Mouse (Mus musculus): Measurements from ENCODE around the gene Ghsr. TPM values are rescaled to one million over a fixed set of nuclear protein-coding genes. Genes with fewer than 3 reads are reported as not detected.

Gene Ghsr
- not detected in 2 replicates for polyA plus RNA-seq (2015; fragmentation: Nextera tagmentation; extraction: Ambion mirVana)

DNA sequence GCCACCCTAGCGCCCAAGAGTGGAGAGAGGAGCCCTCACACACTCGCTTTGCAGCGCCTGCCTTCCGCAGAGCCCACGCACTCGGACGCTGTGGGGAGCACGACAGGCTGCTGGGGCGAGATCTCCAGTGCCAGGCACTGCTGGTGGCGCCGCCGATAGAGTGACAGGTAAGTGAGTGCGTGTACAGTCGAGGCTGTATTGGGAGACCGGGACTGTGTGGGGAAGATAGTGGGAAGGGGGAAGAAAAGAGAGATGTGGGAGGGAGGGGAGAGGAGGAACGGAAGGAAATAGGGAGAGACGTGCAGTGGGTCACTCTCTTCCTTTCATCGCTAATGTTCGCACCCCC, at the start of gene Ghsr:
TSS of gene Ghsr (plus strand) at position 76 of the 346 bp plus-strand sequence.
- ATAC-seq (ENCODE audit: insufficient read depth, low FRiP score): no peak
- Histone ChIP-seq H3K9me3 (replicated peaks; ENCODE audit: control insufficient read depth, low read length) (no peaks in the 10 kb centered on the region), H3K9ac (ENCODE audit: low read length) (no peak within 1 kb of the TSS), H3K4me3 (replicated peaks; ENCODE audit: low read length) (peak within 1 kb of the TSS; percentile 1; the same call in 1 of the 2 replicates), H3K27me3 (ENCODE audit: control insufficient read depth, insufficient read depth, low read length) (peaks cover 38% of the 10 kb centered on the region), H3K27ac (ENCODE audit: low read length) (no peak within 1 kb of the TSS), H3K4me1 (ENCODE audit: control insufficient read depth, insufficient read depth, low read length) (no peaks in the 10 kb centered on the region), H3K36me3 (ENCODE audit: control insufficient read depth, insufficient read depth, low read length) (no peaks in the 10 kb centered on the region), H3K4me2 (ENCODE audit: low read depth, low read length) (peak within 1 kb of the TSS; percentile 3; the same call in 1 of the 2 replicates)
- 2% methylated on average over 19 of the region's 19 CpGs for WGBS

DNA sequence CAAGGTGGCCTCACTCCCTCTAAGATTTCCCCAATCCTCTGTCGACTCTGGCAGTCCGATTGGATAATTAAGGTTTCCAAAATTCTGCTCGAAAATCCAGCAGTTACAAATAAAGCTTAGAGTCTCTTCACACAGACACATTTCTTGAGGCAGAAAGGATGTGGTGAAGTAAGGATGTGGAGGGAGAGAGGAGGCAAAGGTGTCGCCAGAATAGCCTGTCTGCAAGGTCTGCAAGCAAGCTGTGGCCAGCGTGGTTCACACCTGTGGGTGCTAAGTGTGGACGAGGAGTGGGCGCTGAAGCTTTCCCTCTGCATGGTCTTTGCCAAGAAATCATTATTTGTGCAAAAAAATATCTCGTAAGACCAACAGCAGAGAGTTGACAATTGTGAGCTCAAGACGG, 48.6 kb upstream of the Ghsr start:
- WGBS: 76% methylated on average over 9 of the region's 9 CpGs
- ATAC-seq (ENCODE audit: insufficient read depth, low FRiP score): no peak
- no peak overlapping the region for H3K4me3 ChIP-seq (replicated peaks; ENCODE audit: low read length)
- no peaks in the 10 kb centered on the region for H3K4me1 ChIP-seq (ENCODE audit: control insufficient read depth, insufficient read depth, low read length)
- no peaks in the 10 kb centered on the region for H3K9me3 ChIP-seq (replicated peaks; ENCODE audit: control insufficient read depth, low read length)
- H3K36me3 ChIP-seq (ENCODE audit: control insufficient read depth, insufficient read depth, low read length): no peaks in the 10 kb centered on the region
- H3K27me3 ChIP-seq (ENCODE audit: control insufficient read depth, insufficient read depth, low read length): no peaks in the 10 kb centered on the region
- H3K4me2 ChIP-seq (ENCODE audit: low read depth, low read length): no peak overlapping the region
- H3K27ac ChIP-seq (ENCODE audit: low read length): no peak overlapping the region
- H3K9ac ChIP-seq (ENCODE audit: low read length): no peak overlapping the region

DNA sequence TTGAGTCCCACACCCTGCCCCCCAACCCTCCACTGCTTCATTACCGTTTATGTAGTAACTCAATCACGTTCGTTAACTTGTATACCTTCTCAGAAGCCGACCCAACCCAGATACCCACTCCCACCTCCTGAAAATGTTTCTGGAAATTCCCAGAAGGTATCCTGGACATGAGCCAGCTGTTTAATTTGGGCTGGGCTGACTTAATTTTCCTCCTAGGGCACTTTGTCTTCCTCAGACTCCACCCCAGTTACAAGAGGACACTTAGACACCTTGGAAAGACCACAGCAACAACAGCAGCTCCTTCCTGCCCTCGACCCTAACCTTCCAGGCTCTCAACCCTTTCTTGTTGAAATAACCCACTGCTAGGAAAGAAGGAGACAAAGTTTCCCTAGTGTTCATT, 47.6 kb upstream of the Ghsr start:
- 47% methylated on average over 5 of the region's 5 CpGs for WGBS
- no peak for ATAC-seq (ENCODE audit: insufficient read depth, low FRiP score)
- H3K4me3 ChIP-seq (replicated peaks; ENCODE audit: low read length): no peak overlapping the region
- H3K36me3 ChIP-seq (ENCODE audit: control insufficient read depth, insufficient read depth, low read length): no peaks in the 10 kb centered on the region
- no peaks in the 10 kb centered on the region for H3K9me3 ChIP-seq (replicated peaks; ENCODE audit: control insufficient read depth, low read length)
- no peak overlapping the region for H3K9ac ChIP-seq (ENCODE audit: low read length)
- H3K27me3 ChIP-seq (ENCODE audit: control insufficient read depth, insufficient read depth, low read length): no peaks in the 10 kb centered on the region
- H3K4me2 ChIP-seq (ENCODE audit: low read depth, low read length): no peak overlapping the region
- H3K27ac ChIP-seq (ENCODE audit: low read length): no peak overlapping the region
- no peaks in the 10 kb centered on the region for H3K4me1 ChIP-seq (ENCODE audit: control insufficient read depth, insufficient read depth, low read length)

DNA sequence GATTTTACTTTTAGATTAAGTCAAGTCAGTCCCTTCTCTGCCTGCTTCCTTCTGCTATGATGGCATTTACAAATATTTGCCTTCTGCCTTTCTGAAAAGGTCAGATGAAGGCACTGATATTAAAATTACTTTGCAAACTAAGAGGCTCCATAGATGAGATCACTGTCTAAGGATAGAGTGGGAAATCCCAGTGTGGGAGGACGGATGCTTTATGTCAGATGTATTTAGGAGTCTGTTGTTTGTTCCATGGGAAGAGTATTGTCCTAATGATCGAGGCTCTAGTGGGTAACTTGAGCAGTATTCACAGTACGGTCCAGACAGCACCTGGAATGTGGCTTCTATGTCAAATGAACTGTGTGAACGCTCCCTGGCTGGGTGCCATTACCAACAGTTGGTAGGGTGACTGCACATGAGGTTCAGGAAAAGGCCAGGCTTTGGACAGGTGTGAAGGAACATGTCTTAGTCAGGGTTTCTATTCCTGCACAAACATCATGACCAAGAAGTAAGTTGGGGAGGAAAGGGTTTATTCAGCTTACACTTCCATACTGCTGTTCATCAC, 44.4 kb upstream of the Ghsr start:
- WGBS: 59% methylated on average over 4 of the region's 4 CpGs
- H3K9me3 ChIP-seq (replicated peaks; ENCODE audit: control insufficient read depth, low read length): no peaks in the 10 kb centered on the region
- no peak overlapping the region for H3K4me2 ChIP-seq (ENCODE audit: low read depth, low read length)
- H3K4me1 ChIP-seq (ENCODE audit: control insufficient read depth, insufficient read depth, low read length): no peaks in the 10 kb centered on the region
- H3K36me3 ChIP-seq (ENCODE audit: control insufficient read depth, insufficient read depth, low read length): no peaks in the 10 kb centered on the region
- no peaks in the 10 kb centered on the region for H3K27me3 ChIP-seq (ENCODE audit: control insufficient read depth, insufficient read depth, low read length)
- H3K9ac ChIP-seq (ENCODE audit: low read length): no peak overlapping the region
- no peak overlapping the region for H3K27ac ChIP-seq (ENCODE audit: low read length)
- no peak for ATAC-seq (ENCODE audit: insufficient read depth, low FRiP score)
- H3K4me3 ChIP-seq (replicated peaks; ENCODE audit: low read length): no peak overlapping the region

DNA sequence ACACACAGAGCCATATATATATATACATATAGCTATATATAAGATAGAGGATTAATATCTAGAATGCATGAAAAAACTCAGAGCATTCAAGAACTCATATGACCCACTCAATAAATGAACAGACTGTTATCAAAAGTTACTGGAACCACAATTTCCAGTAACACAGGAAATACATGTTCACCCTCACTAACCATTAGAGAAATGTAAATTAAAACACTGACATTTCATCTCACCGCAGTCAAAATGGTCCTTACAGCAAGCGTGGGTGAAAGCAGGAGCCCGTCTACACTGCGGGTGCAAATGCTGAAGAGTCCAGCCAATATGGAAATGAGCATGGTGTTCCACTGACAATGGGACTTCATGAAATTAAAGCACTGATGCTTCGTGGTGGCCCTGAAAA, 40.4 kb upstream of the Ghsr start:
- no peaks in the 10 kb centered on the region for H3K27me3 ChIP-seq (ENCODE audit: control insufficient read depth, insufficient read depth, low read length)
- H3K36me3 ChIP-seq (ENCODE audit: control insufficient read depth, insufficient read depth, low read length): no peaks in the 10 kb centered on the region
- no peak for ATAC-seq (ENCODE audit: insufficient read depth, low FRiP score)
- 92% methylated on average over 5 of the region's 5 CpGs for WGBS
- H3K4me1 ChIP-seq (ENCODE audit: control insufficient read depth, insufficient read depth, low read length): no peaks in the 10 kb centered on the region
- no peak overlapping the region for H3K4me3 ChIP-seq (replicated peaks; ENCODE audit: low read length)
- H3K4me2 ChIP-seq (ENCODE audit: low read depth, low read length): no peak overlapping the region
- no peak overlapping the region for H3K27ac ChIP-seq (ENCODE audit: low read length)
- no peaks in the 10 kb centered on the region for H3K9me3 ChIP-seq (replicated peaks; ENCODE audit: control insufficient read depth, low read length)
- H3K9ac ChIP-seq (ENCODE audit: low read length): no peak overlapping the region

DNA sequence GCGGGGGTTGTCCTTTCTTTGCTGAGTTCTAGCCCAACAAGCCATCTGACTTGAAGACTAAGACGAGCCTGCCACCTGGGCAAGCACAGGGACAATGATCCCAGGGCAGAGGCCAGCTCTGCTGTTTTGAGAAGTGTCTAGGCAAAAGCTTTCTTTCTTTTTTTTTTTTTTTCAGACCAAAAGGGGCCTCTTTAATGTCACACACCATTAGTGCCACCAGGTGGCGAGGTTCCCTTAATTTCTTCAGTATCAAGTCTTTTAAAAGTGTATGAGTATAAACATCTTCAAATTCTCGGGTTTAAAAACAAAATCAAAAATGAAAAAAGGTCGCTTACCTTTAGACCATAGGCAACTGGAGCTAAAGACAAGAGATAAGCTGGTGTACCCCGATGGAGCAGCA, 32.7 kb upstream of the Ghsr start:
- Histone ChIP-seq H3K4me3 (replicated peaks; ENCODE audit: low read length) (no peak overlapping the region), H3K27ac (ENCODE audit: low read length) (no peak overlapping the region), H3K4me1 (ENCODE audit: control insufficient read depth, insufficient read depth, low read length) (no peaks in the 10 kb centered on the region), H3K36me3 (ENCODE audit: control insufficient read depth, insufficient read depth, low read length) (no peaks in the 10 kb centered on the region), H3K9ac (ENCODE audit: low read length) (no peak overlapping the region), H3K27me3 (ENCODE audit: control insufficient read depth, insufficient read depth, low read length) (no peaks in the 10 kb centered on the region), H3K9me3 (replicated peaks; ENCODE audit: control insufficient read depth, low read length) (no peaks in the 10 kb centered on the region), H3K4me2 (ENCODE audit: low read depth, low read length) (no peak overlapping the region)
- ATAC-seq (ENCODE audit: insufficient read depth, low FRiP score): no peak
- 21% methylated on average over 6 of the region's 6 CpGs for WGBS

DNA sequence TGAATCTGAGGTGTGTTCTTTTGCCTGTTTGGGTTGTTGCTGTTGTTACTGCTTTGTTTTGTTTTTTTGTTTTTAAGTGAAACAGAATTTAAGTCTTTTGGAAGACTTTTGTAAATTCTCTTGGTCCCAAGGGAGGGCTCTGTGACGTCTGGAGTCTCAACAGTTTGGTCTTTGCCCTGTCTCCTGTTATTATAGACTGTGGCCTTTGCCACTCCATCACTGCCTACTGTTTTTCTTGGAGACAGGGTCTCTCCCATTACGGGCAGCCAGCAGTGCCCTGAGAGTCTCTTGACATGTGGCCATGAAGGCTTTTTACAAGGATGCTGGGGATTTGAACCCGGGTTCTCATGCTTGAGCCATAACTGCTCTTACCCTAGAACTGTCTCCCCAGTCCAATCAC, 32.3 kb upstream of the Ghsr start:
- 62% methylated on average over 3 of the region's 3 CpGs for WGBS
- Histone ChIP-seq H3K27me3 (ENCODE audit: control insufficient read depth, insufficient read depth, low read length) (no peaks in the 10 kb centered on the region), H3K36me3 (ENCODE audit: control insufficient read depth, insufficient read depth, low read length) (no peaks in the 10 kb centered on the region), H3K9ac (ENCODE audit: low read length) (no peak overlapping the region), H3K4me1 (ENCODE audit: control insufficient read depth, insufficient read depth, low read length) (no peaks in the 10 kb centered on the region), H3K27ac (ENCODE audit: low read length) (no peak overlapping the region), H3K4me2 (ENCODE audit: low read depth, low read length) (no peak overlapping the region), H3K9me3 (replicated peaks; ENCODE audit: control insufficient read depth, low read length) (no peaks in the 10 kb centered on the region), H3K4me3 (replicated peaks; ENCODE audit: low read length) (no peak overlapping the region)
- no peak for ATAC-seq (ENCODE audit: insufficient read depth, low FRiP score)

DNA sequence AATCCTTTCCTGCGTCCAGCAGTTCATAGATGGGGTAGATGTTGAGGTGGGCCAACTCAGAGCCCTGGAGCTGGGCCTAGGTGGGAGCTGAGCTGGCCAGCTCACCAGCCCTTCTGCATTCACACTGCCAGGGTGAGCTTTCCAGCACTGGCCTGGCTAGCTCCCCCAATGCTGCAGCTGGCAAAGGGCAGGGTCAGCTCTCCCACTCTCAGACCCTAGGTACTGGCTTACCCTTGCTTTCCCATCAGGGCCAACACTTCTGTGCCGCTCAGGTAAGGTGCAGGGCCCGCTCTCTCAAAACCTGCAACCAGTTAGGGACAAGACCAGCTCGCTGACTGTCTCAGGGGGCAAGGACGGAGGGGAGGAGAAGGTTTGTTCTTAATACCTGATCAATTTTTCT, 30.4 kb upstream of the Ghsr start:
- H3K36me3 ChIP-seq (ENCODE audit: control insufficient read depth, insufficient read depth, low read length): no peaks in the 10 kb centered on the region
- WGBS: 92% methylated on average over 5 of the region's 5 CpGs
- no peak overlapping the region for H3K4me3 ChIP-seq (replicated peaks; ENCODE audit: low read length)

DNA sequence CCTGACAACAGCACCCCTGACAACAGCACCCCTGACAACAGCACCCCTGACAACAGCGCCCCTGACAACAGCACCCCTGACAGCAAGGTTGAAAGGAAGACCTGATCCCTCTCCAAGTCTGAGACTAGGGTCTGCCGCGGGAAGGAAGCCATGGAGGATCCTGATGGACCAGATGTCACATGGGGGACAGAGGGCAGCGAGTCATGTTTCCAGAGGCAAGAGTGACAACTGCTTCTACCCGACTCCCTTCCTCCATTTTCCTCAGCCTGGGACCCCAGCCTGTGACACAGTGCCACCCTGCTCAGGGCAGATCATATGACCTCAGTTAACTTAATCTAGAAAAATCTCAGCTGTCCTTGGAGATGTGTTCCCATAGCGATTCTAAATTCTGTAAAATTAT, 28.7 kb upstream of the Ghsr start:
- no peaks in the 10 kb centered on the region for H3K27me3 ChIP-seq (ENCODE audit: control insufficient read depth, insufficient read depth, low read length)
- no peak overlapping the region for H3K4me2 ChIP-seq (ENCODE audit: low read depth, low read length)
- no peak overlapping the region for H3K27ac ChIP-seq (ENCODE audit: low read length)
- no peak for ATAC-seq (ENCODE audit: insufficient read depth, low FRiP score)
- H3K9ac ChIP-seq (ENCODE audit: low read length): no peak overlapping the region
- H3K36me3 ChIP-seq (ENCODE audit: control insufficient read depth, insufficient read depth, low read length): no peaks in the 10 kb centered on the region
- no peaks in the 10 kb centered on the region for H3K4me1 ChIP-seq (ENCODE audit: control insufficient read depth, insufficient read depth, low read length)
- no peaks in the 10 kb centered on the region for H3K9me3 ChIP-seq (replicated peaks; ENCODE audit: control insufficient read depth, low read length)
- H3K4me3 ChIP-seq (replicated peaks; ENCODE audit: low read length): no peak overlapping the region
- 67% methylated on average over 6 of the region's 6 CpGs for WGBS

More for the DNA sequence above, 30.4 kb upstream of the Ghsr start:
- H3K27ac ChIP-seq (ENCODE audit: low read length): no peak overlapping the region
- ATAC-seq (ENCODE audit: insufficient read depth, low FRiP score): no peak
- no peaks in the 10 kb centered on the region for H3K27me3 ChIP-seq (ENCODE audit: control insufficient read depth, insufficient read depth, low read length)
- H3K4me2 ChIP-seq (ENCODE audit: low read depth, low read length): no peak overlapping the region
- no peaks in the 10 kb centered on the region for H3K9me3 ChIP-seq (replicated peaks; ENCODE audit: control insufficient read depth, low read length)
- H3K9ac ChIP-seq (ENCODE audit: low read length): no peak overlapping the region
- no peaks in the 10 kb centered on the region for H3K4me1 ChIP-seq (ENCODE audit: control insufficient read depth, insufficient read depth, low read length)

DNA sequence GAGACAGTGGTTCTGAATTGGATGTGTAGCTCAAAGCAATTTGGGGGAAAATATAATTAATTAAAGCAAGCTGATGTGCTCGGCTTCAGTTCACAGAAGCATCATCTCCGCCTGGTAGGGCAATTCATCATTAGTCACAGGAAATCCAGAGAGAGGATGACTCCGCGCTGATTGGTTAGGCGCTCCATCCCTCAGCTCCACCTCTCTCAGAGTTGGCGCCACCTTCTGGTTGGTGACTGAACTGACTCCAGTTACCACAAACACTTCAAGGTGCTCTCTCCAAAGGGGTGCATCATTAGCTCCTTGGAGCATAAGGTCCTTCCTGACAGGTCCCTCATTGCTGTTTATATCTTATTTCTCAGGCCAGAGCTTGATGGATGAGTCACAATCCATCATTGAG, 25.6 kb upstream of the Ghsr start:
- Histone ChIP-seq H3K9me3 (replicated peaks; ENCODE audit: control insufficient read depth, low read length) (no peaks in the 10 kb centered on the region), H3K4me1 (ENCODE audit: control insufficient read depth, insufficient read depth, low read length) (no peaks in the 10 kb centered on the region), H3K36me3 (ENCODE audit: control insufficient read depth, insufficient read depth, low read length) (no peaks in the 10 kb centered on the region), H3K4me3 (replicated peaks; ENCODE audit: low read length) (no peak overlapping the region), H3K9ac (ENCODE audit: low read length) (no peak overlapping the region), H3K27me3 (ENCODE audit: control insufficient read depth, insufficient read depth, low read length) (no peaks in the 10 kb centered on the region), H3K27ac (ENCODE audit: low read length) (no peak overlapping the region), H3K4me2 (ENCODE audit: low read depth, low read length) (no peak overlapping the region)
- 51% methylated on average over 6 of the region's 6 CpGs for WGBS
- ATAC-seq (ENCODE audit: insufficient read depth, low FRiP score): no peak
